Mouse (Mus musculus): ENCODE data around the gene Rnf115.

- TF ChIP-seq CTCF (IDR thresholded peaks at IDR 0.05) (peak; percentile 32), POLR2A (IDR thresholded peaks at IDR 0.05; ENCODE audit: insufficient read depth, low read depth, low read length) (no peak)
These were observed 37.2 kb upstream of the Rnf115 start for GRCm38 (mm10) chr3:96690298-96690697.

Data from heart, adult 2 months (tissue).